Mouse (Mus musculus): ENCODE results near the gene Wdr60. TPM values are rescaled to one million over a fixed set of nuclear protein-coding genes. Genes with fewer than 3 reads are reported as not detected.
A peak's percentile ranks its signal among the peaks of the same experiment; 100 is the strongest.

Gene Wdr60
- polyA plus RNA-seq, 1 experiment: 1.5 TPM

DNA sequence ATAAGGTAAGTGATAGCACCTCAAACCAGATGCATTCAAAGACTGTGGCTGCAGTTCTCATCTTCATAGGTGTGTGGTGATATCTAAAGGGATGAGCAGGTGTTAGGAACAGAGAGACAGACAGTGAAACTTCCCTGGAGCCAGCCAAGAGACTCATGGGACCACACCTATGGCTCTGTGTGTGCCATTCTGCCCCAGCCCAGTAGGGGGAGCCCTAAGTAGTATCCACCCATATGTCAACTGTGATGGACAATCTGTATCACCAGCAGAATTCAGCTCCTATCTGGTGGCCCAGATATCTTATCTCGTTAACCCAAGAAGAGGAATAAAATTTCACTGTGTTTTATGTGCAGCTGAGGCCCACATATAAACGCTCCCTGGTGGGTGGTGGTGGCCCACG is 85.9 kb downstream of the Wdr60 start:
- no peaks in the 10 kb centered on the region for H3K27me3 ChIP-seq (ENCODE audit: control insufficient read depth, insufficient read depth, low read length)
- DNase-seq (ENCODE audit: low read depth in 1 of 2, low spot score in 2 of 2): peak in 1 of 2 experiments; percentile 41
- H3K36me3 ChIP-seq (ENCODE audit: control insufficient read depth, insufficient read depth, low read length): no peaks in the 10 kb centered on the region
- no peak overlapping the region for H3K27ac ChIP-seq (ENCODE audit: insufficient read depth, low read length)
- H3K4me1 ChIP-seq (ENCODE audit: control insufficient read depth, insufficient read depth, insufficient read length): no peaks in the 10 kb centered on the region
- WGBS: 90% methylated on average over 3 of the region's 3 CpGs
- no peak overlapping the region for H3K4me3 ChIP-seq (ENCODE audit: extremely low read depth, insufficient read depth, insufficient read length)
- TF ChIP-seq POLR2A (IDR thresholded peaks at IDR 0.05; ENCODE audit: low read depth, low read length) (no peak), CTCF (IDR thresholded peaks at IDR 0.05; ENCODE audit: extremely low read depth, insufficient read depth, insufficient read length, insufficient replicate concordance) (peak; percentile 20; the same call in 1 of the 2 replicates)

GRCm38 (mm10) chr12:116169666-116170065 is 93.2 kb downstream of the Wdr60 start:
- no peak for DNase-seq (ENCODE audit: low read depth in 1 of 2, low spot score in 2 of 2)
- H3K4me1 ChIP-seq (ENCODE audit: control insufficient read depth, insufficient read depth, insufficient read length): no peaks in the 10 kb centered on the region
- no peaks in the 10 kb centered on the region for H3K36me3 ChIP-seq (ENCODE audit: control insufficient read depth, insufficient read depth, low read length)
- TF ChIP-seq POLR2A (IDR thresholded peaks at IDR 0.05; ENCODE audit: low read depth, low read length): no peak
- no peak for TF ChIP-seq CTCF (IDR thresholded peaks at IDR 0.05; ENCODE audit: extremely low read depth, insufficient read depth, insufficient read length, insufficient replicate concordance)
- no peaks in the 10 kb centered on the region for H3K27me3 ChIP-seq (ENCODE audit: control insufficient read depth, insufficient read depth, low read length)
- 46% methylated on average over 5 of the region's 5 CpGs for WGBS
- H3K4me3 ChIP-seq (ENCODE audit: extremely low read depth, insufficient read depth, insufficient read length): no peak overlapping the region
- H3K27ac ChIP-seq (ENCODE audit: insufficient read depth, low read length): no peak overlapping the region

- no peak overlapping the region for H3K4me3 ChIP-seq (ENCODE audit: extremely low read depth, insufficient read depth, insufficient read length)
- H3K4me1 ChIP-seq (ENCODE audit: control insufficient read depth, insufficient read depth, insufficient read length): no peaks in the 10 kb centered on the region
- H3K36me3 ChIP-seq (ENCODE audit: control insufficient read depth, insufficient read depth, low read length): no peaks in the 10 kb centered on the region
- no peaks in the 10 kb centered on the region for H3K27me3 ChIP-seq (ENCODE audit: control insufficient read depth, insufficient read depth, low read length)
- H3K27ac ChIP-seq (ENCODE audit: insufficient read depth, low read length): no peak overlapping the region
- no peak for DNase-seq (ENCODE audit: low read depth in 1 of 2, low spot score in 2 of 2)
- TF ChIP-seq POLR2A (IDR thresholded peaks at IDR 0.05; ENCODE audit: low read depth, low read length) (no peak), CTCF (IDR thresholded peaks at IDR 0.05; ENCODE audit: extremely low read depth, insufficient read depth, insufficient read length, insufficient replicate concordance) (no peak)
These were observed 97.5 kb downstream of the Wdr60 start for GRCm38 (mm10) chr12:116165368-116165767.

GRCm38 (mm10) chr12:116159695-116160094 is 103.1 kb downstream of the Wdr60 start:
- H3K4me1 ChIP-seq (ENCODE audit: control insufficient read depth, insufficient read depth, insufficient read length): no peaks in the 10 kb centered on the region
- H3K27ac ChIP-seq (ENCODE audit: insufficient read depth, low read length): no peak overlapping the region
- TF ChIP-seq POLR2A (IDR thresholded peaks at IDR 0.05; ENCODE audit: low read depth, low read length) (no peak), CTCF (IDR thresholded peaks at IDR 0.05; ENCODE audit: extremely low read depth, insufficient read depth, insufficient read length, insufficient replicate concordance) (no peak)
- H3K27me3 ChIP-seq (ENCODE audit: control insufficient read depth, insufficient read depth, low read length): no peaks in the 10 kb centered on the region
- no peak overlapping the region for H3K4me3 ChIP-seq (ENCODE audit: extremely low read depth, insufficient read depth, insufficient read length)
- no peaks in the 10 kb centered on the region for H3K36me3 ChIP-seq (ENCODE audit: control insufficient read depth, insufficient read depth, low read length)
- WGBS: 83% methylated on average over 2 of the region's 2 CpGs
- DNase-seq (ENCODE audit: low read depth in 1 of 2, low spot score in 2 of 2): no peak

DNA sequence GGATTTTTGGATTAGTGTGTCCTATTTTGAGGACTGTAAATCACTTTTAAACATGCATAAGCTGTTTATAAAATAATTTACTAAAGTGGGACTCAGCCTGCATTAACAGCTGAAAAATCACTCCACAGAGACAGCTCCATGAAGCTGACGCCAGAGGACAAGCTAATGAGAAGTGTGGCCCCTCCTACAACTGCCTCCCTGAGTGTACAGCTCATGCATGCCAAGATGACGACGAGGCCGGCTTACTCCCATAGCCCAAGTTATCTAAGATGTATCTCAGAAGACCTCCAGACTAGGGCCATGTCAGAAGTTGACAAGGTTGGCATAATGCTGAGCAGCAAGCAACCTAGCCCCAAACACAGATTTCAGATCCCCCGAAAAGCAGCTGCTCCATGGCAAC is 103.6 kb downstream of the Wdr60 start:
- no peak for DNase-seq (ENCODE audit: low read depth in 1 of 2, low spot score in 2 of 2)
- whole genome bisulfite sequencing: 89% methylated on average over 5 of the region's 5 CpGs

DNA sequence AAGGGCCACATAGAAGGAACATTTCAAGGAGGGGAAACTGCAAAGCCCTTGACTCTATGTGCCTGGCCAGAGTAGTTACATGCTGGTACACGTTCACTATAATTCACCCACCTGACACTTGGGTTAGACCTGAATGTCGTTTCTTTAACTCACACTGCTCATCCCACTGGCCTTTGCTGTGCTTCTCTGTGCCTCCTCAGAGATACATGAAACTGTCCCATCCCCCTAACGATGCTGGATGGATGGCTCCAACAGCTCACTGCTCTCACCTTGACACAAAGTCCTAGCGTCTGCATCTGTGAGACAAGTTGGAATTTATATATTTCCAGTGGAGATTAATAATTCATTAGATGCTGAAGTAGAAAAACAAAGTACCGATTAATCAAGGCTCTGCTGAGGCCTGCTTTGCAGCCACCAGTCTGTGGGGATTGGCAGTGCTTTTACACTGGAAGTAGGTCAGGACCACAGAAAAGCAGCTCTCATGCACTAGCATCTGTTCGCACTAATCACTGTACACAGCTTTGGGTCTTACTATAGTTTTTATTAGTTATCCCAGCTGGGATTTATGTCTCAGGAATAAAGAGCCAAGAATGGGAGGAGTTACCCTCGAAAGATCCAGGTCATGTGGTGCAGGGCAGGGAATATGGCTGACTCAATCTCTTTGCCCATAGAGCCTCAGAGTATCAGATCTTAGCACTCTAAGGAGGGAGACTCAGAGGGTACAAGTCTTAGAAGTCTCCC is 105.9 kb downstream of the Wdr60 start:
- Histone ChIP-seq H3K36me3 (ENCODE audit: control insufficient read depth, insufficient read depth, low read length) (no peaks in the 10 kb centered on the region), H3K4me1 (ENCODE audit: control insufficient read depth, insufficient read depth, insufficient read length) (no peaks in the 10 kb centered on the region), H3K4me3 (ENCODE audit: extremely low read depth, insufficient read depth, insufficient read length) (no peak overlapping the region), H3K27me3 (ENCODE audit: control insufficient read depth, insufficient read depth, low read length) (no peaks in the 10 kb centered on the region), H3K27ac (ENCODE audit: insufficient read depth, low read length) (no peak overlapping the region)
- 86% methylated on average over 7 of the region's 7 CpGs for WGBS
- no peak for DNase-seq (ENCODE audit: low read depth in 1 of 2, low spot score in 2 of 2)
- no peak for TF ChIP-seq POLR2A (IDR thresholded peaks at IDR 0.05; ENCODE audit: low read depth, low read length)
- TF ChIP-seq CTCF (IDR thresholded peaks at IDR 0.05; ENCODE audit: extremely low read depth, insufficient read depth, insufficient read length, insufficient replicate concordance): no peak

More for the DNA sequence above, 103.6 kb downstream of the Wdr60 start:
- no peak overlapping the region for H3K4me3 ChIP-seq (ENCODE audit: extremely low read depth, insufficient read depth, insufficient read length)
- H3K27ac ChIP-seq (ENCODE audit: insufficient read depth, low read length): no peak overlapping the region
- TF ChIP-seq POLR2A (IDR thresholded peaks at IDR 0.05; ENCODE audit: low read depth, low read length) (no peak), CTCF (IDR thresholded peaks at IDR 0.05; ENCODE audit: extremely low read depth, insufficient read depth, insufficient read length, insufficient replicate concordance) (no peak)
- H3K27me3 ChIP-seq (ENCODE audit: control insufficient read depth, insufficient read depth, low read length): no peaks in the 10 kb centered on the region
- H3K4me1 ChIP-seq (ENCODE audit: control insufficient read depth, insufficient read depth, insufficient read length): no peaks in the 10 kb centered on the region
- H3K36me3 ChIP-seq (ENCODE audit: control insufficient read depth, insufficient read depth, low read length): no peaks in the 10 kb centered on the region

Other genes starting within 250 kb of the Wdr60 start
- gene Zfp386, start 215.3 kb downstream of the Wdr60 start, polyA plus RNA-seq (2012; rRNA removed): 3.8 and 4.6 TPM in 2 replicates
- gene Vipr2, start 185.3 kb downstream of the Wdr60 start, polyA plus RNA-seq (2012; rRNA removed): 0.22 and 0.26 TPM in 2 replicates
- gene Gm11027, start 12.4 kb upstream of the Wdr60 start, polyA plus RNA-seq (2012; rRNA removed): not detected in 2 replicates
- gene Esyt2, start 18.2 kb upstream of the Wdr60 start, polyA plus RNA-seq (2012; rRNA removed): 7.6 and 8.8 TPM in 2 replicates
- gene Ncapg2, start 142.4 kb upstream of the Wdr60 start, polyA plus RNA-seq (2012; rRNA removed): 3.0 and 4.3 TPM in 2 replicates
- gene Ptprn2, start 222.7 kb upstream of the Wdr60 start, polyA plus RNA-seq (2012; rRNA removed): 0.77 and 0.96 TPM in 2 replicates